Mouse (Mus musculus) liver, postnatal 0 days (tissue): ENCODE results near the gene Sec61a1.

Experiments used
- CTCF ChIP-seq: sonication (generic); IDR thresholded peaks from 2 replicates; pipeline ENCODE4 v1.5.1; 2016; ENCODE audit warnings: antibody characterized with exemption, low read depth
- EP300 ChIP-seq: IDR thresholded peaks from 2 replicates; pipeline ENCODE4 v1.6.1; 2016; ENCODE audit warnings: antibody characterized with exemption, low read depth, mild to moderate bottlenecking

DNA sequence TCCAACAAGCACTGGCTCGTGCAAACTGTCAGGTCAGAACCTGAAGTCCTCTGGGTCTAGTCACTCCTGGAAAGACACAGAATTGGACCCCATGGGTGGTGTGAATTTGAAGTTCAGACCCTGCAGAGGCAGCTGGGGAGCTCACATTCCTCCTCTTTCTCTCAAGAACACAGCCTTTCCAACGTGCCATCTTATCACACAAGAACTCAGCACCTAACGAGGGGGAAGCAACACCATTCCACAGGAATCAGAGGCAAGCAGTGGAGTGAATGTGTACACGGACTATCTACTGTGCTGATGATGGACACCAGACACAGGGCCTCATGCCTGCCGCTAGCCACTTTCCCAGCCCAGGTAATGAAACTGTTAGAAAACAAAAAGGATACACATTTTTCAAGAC lies 2.0 kb downstream of the Sec61a1 start:
- TF ChIP-seq EP300 (no peak), CTCF (no peak)
